Mouse (Mus musculus): ENCODE data around the gene Axl. TPM values are rescaled to one million over a fixed set of nuclear protein-coding genes. Genes with fewer than 3 reads are reported as not detected.

The Axl gene
- polyA plus RNA-seq, 1 experiment from 2014 or later: 34.2 TPM

DNA sequence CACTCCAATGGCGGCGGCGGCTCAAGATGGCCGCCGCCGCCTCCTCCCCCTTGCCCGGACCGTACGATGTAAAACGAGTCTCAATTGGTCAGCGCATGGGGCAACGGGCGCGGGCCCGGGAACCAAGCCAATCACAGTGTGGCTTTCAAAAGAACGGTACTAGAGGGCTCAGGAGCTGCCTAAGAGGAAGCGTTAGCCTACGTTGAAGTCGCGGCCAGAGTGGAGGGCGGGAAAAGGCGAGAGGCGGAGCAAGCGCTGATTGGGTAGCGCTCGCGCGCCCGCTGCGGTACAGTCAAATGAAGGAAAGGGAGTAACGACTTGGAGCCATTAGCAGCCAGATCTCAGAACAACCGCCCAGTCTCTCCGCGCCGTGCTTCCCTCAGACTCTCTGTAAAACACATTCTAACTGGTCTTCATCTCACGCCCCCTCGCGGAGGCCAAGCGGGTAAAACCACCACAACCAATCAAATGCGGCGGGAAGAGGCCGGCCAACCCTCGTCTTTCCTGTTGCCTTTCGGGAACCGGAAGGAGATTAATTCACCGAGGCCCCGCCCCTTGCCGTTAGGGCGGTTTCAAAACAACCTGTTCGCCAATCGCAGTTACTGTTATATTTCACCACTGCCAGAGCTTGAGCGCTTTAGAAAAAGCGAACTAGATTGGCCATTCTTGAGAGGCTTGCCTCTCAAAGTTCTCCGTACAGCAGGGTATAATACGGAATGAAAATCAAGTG is 33.6 kb downstream of the Axl start, which contains the start of gene Hnrnpul1:
Gene Hnrnpul1, minus strand, starts transcription at position 20 of the 730 bp plus-strand sequence.
- under 1% methylated on average over 55 of the region's 55 CpGs for WGBS
- ATAC-seq (replicated peaks; ENCODE audit: low FRiP score) (peak; percentile 89), DNase-seq (ENCODE audit: low spot score) (peak; percentile 97)
- Histone ChIP-seq H3K4me2 (peak within 1 kb of the TSS; percentile 98), H3K4me1 (replicated peaks; ENCODE audit: control insufficient read depth, insufficient read depth, low read length) (peaks cover 18% of the 10 kb centered on the region), H3K27me3 (replicated peaks; ENCODE audit: control insufficient read depth, insufficient read depth, low read length) (no peaks in the 10 kb centered on the region), H3K27ac (ENCODE audit: low read depth, low read length) (peak within 1 kb of the TSS; percentile 97), H3K9me3 (ENCODE audit: control insufficient read depth, low read length) (no peaks in the 10 kb centered on the region), H3K36me3 (ENCODE audit: control insufficient read depth, insufficient read depth, low read length) (peaks cover 13% of the 10 kb centered on the region), H3K4me3 (ENCODE audit: low read depth, low read length) (peak within 1 kb of the TSS; percentile 97), H3K9ac (ENCODE audit: low read depth, low read length) (peak within 1 kb of the TSS; percentile 100)

DNA sequence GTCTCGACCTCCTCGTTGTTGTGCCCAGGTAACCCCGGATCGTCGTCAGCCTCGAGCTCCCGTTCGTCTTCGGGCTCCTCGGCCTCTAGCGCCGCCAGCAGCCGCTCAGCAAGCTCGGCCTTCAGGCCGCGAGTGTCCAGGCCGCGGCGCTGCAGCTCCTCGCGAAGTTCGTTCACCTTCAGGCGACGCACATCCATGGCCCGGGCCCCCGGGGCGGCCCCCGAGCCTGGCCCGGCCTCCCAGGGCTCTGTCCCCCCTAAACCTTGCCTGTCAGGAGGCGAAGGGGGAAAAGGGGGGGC is 34.1 kb downstream of the Axl start:
- Histone ChIP-seq H3K4me2 (peak overlapping the region; percentile 98), H3K9me3 (ENCODE audit: control insufficient read depth, low read length) (no peaks in the 10 kb centered on the region), H3K4me1 (replicated peaks; ENCODE audit: control insufficient read depth, insufficient read depth, low read length) (peaks cover 18% of the 10 kb centered on the region), H3K27ac (ENCODE audit: low read depth, low read length) (peak overlapping the region; percentile 97), H3K36me3 (ENCODE audit: control insufficient read depth, insufficient read depth, low read length) (peaks cover 18% of the 10 kb centered on the region), H3K4me3 (ENCODE audit: low read depth, low read length) (peak overlapping the region; percentile 97), H3K9ac (ENCODE audit: low read depth, low read length) (peak overlapping the region; percentile 100), H3K27me3 (replicated peaks; ENCODE audit: control insufficient read depth, insufficient read depth, low read length) (no peaks in the 10 kb centered on the region)
- 0% methylated on average over 29 of the region's 30 CpGs for WGBS
- ATAC-seq (replicated peaks; ENCODE audit: low FRiP score): no peak
- DNase-seq (ENCODE audit: low spot score): no peak

DNA sequence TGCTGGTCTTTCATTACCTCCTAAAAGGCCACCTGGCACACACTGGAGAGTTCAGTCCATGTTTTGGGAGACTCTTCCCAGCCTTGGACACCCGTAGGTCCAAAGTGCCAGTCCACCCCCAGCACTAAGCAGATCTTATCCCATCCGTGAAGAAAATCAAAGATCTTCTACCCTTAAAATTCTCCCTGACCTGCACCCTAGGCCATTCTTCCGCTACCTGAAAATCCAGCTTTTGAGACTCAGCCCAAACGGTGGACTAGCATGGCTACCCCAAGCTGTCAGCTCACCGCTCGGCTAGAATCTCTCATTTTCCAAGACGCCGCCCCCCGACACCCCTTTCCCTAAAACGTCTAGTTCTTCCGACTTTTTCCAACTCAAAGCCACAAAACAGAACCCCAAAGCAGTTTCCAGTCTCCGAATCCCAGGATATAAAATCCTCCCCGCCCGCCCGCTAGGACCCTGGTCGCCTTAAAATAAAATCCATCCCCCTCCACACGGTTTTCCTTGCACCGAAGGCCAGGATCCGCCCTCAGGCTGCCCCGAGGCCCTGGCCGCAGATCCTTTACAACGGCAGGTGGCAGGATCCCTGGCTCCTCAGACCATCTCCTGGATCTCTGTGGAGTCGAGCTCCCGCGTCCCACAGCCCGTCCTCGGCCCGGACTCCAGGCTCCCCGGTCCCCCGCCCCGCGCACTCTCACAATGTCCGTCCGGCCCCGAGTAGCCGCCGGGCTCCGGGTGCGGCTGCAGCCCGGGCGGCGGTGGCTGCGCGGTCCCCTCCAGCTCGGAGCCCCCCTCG is 34.7 kb downstream of the Axl start:
- Histone ChIP-seq H3K9me3 (ENCODE audit: control insufficient read depth, low read length) (no peaks in the 10 kb centered on the region), H3K9ac (ENCODE audit: low read depth, low read length) (peak overlapping the region; percentile 100), H3K4me3 (ENCODE audit: low read depth, low read length) (peak overlapping the region; percentile 97), H3K4me1 (replicated peaks; ENCODE audit: control insufficient read depth, insufficient read depth, low read length) (peaks cover 18% of the 10 kb centered on the region), H3K4me2 (peak overlapping the region; percentile 98), H3K27me3 (replicated peaks; ENCODE audit: control insufficient read depth, insufficient read depth, low read length) (no peaks in the 10 kb centered on the region), H3K27ac (ENCODE audit: low read depth, low read length) (peak overlapping the region; percentile 97), H3K36me3 (ENCODE audit: control insufficient read depth, insufficient read depth, low read length) (peaks cover 24% of the 10 kb centered on the region)
- WGBS: 1% methylated on average over 46 of the region's 46 CpGs
- peak; percentile 8; the same call in 1 of the 2 replicates for ATAC-seq (replicated peaks; ENCODE audit: low FRiP score)
- DNase-seq (ENCODE audit: low spot score): no peak

DNA sequence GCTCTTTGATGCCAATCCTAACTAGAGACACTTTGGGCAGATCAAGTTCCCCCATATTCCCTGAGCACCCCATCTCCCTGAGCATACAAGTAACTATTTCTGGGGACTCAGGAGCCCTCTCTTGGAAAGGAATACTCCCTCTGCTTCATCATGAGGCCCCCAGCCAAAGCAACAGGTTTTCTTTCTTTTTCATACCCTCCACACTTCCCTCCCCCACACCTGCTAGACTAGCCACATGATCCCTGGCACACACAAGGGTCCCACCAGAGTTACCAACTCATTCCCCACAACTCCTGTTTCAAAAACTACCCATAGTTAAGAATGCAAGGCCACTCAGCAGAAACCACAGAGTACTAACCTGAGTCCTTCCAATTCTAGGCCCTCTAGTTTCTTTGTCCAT is 35.4 kb downstream of the Axl start:
- H3K9ac ChIP-seq (ENCODE audit: low read depth, low read length): peak overlapping the region; percentile 100

DNA sequence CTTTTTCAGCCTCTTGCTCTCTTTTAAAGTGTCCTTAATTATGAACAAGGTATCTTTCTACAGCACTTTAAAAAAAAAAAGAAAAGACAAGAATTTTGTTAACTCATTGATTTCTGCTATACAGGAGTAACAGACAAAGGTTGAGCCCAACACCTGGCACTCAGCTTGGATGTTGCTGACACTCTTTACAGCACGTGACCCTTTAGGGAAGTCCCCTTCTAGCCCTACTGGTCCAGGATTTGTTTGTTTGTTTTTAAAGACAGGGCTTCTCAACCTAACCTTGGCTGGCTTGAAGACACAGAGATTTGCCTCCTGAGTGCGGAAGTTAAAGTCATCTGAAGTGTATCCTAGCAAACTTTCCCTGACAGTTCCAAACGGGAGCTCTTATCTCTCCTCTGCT is 41.7 kb downstream of the Axl start:
- Histone ChIP-seq H3K27me3 (replicated peaks; ENCODE audit: control insufficient read depth, insufficient read depth, low read length) (no peaks in the 10 kb centered on the region), H3K4me1 (replicated peaks; ENCODE audit: control insufficient read depth, insufficient read depth, low read length) (peaks cover 4% of the 10 kb centered on the region), H3K27ac (ENCODE audit: low read depth, low read length) (no peak overlapping the region), H3K9me3 (ENCODE audit: control insufficient read depth, low read length) (no peaks in the 10 kb centered on the region), H3K9ac (ENCODE audit: low read depth, low read length) (no peak overlapping the region), H3K4me3 (ENCODE audit: low read depth, low read length) (no peak overlapping the region), H3K36me3 (ENCODE audit: control insufficient read depth, insufficient read depth, low read length) (peaks cover 89% of the 10 kb centered on the region), H3K4me2 (no peak overlapping the region)
- ATAC-seq (replicated peaks; ENCODE audit: low FRiP score): no peak
- 84% methylated on average over 3 of the region's 3 CpGs for WGBS
- DNase-seq (ENCODE audit: low spot score): no peak

More for the DNA sequence above, 35.4 kb downstream of the Axl start:
- peaks cover 18% of the 10 kb centered on the region for H3K4me1 ChIP-seq (replicated peaks; ENCODE audit: control insufficient read depth, insufficient read depth, low read length)
- H3K4me3 ChIP-seq (ENCODE audit: low read depth, low read length): peak overlapping the region; percentile 97
- DNase-seq (ENCODE audit: low spot score) (no peak), ATAC-seq (replicated peaks; ENCODE audit: low FRiP score) (no peak)
- H3K27me3 ChIP-seq (replicated peaks; ENCODE audit: control insufficient read depth, insufficient read depth, low read length): no peaks in the 10 kb centered on the region
- peaks cover 31% of the 10 kb centered on the region for H3K36me3 ChIP-seq (ENCODE audit: control insufficient read depth, insufficient read depth, low read length)
- H3K9me3 ChIP-seq (ENCODE audit: control insufficient read depth, low read length): no peaks in the 10 kb centered on the region
- H3K27ac ChIP-seq (ENCODE audit: low read depth, low read length): 0 out of 2 replicates have a peak overlapping the region, but pooled peaks have one; percentile 8
- peak overlapping the region; percentile 98 for H3K4me2 ChIP-seq

DNA sequence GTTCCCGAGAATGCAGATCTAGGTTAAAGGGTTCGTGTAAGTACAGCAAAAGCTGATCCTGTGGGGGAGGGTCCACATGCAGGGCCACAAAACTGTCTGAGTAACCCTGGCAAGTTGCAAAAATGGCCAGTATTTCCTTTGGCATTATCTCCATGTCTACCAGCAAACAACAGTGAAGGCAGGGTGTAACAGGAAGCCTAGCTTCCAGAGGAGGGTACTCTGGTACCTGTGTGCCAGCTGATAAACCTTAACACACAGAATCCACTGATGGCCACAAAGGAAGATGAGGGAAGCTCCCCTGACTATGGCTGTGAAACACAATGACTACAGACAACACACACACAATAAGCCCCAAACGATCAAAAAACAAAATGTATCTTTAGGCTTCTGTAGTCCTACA is 50.2 kb downstream of the Axl start:
- ATAC-seq (replicated peaks; ENCODE audit: low FRiP score) (peak; percentile 74), DNase-seq (ENCODE audit: low spot score) (no peak)
- H3K27ac ChIP-seq (ENCODE audit: low read depth, low read length): 0 out of 2 replicates have a peak overlapping the region, but pooled peaks have one; percentile 48
- peaks cover 81% of the 10 kb centered on the region for H3K36me3 ChIP-seq (ENCODE audit: control insufficient read depth, insufficient read depth, low read length)
- WGBS: 58% methylated on average over 3 of the region's 3 CpGs
- no peaks in the 10 kb centered on the region for H3K9me3 ChIP-seq (ENCODE audit: control insufficient read depth, low read length)
- H3K27me3 ChIP-seq (replicated peaks; ENCODE audit: control insufficient read depth, insufficient read depth, low read length): no peaks in the 10 kb centered on the region
- H3K4me1 ChIP-seq (replicated peaks; ENCODE audit: control insufficient read depth, insufficient read depth, low read length): peaks cover 21% of the 10 kb centered on the region
- H3K4me2 ChIP-seq: peak overlapping the region; percentile 35; the same call in 1 of the 2 replicates
- H3K9ac ChIP-seq (ENCODE audit: low read depth, low read length): no peak overlapping the region
- H3K4me3 ChIP-seq (ENCODE audit: low read depth, low read length): no peak overlapping the region

DNA sequence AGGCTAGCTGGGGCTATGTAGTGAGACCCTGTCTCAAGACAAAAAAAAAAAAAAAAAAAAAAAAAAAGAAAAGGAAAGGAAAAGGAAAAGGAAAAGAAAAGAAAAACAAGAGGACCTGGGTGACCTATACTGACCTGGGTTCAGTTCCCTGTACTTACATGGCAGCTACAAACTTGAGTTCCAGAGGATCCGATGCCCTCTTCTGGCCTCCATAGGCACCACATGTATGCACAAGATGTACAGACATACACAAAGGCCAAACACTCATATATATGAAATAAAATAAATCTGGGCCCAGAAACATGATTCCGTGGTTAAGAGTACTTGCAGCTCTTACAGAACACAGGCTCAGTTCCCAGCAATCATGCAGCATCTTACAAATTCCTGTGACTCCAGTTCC is 51.6 kb downstream of the Axl start:
- WGBS: 90% methylated on average over 2 of the region's 2 CpGs
- no peaks in the 10 kb centered on the region for H3K27me3 ChIP-seq (replicated peaks; ENCODE audit: control insufficient read depth, insufficient read depth, low read length)
- H3K9ac ChIP-seq (ENCODE audit: low read depth, low read length): no peak overlapping the region
- H3K4me3 ChIP-seq (ENCODE audit: low read depth, low read length): no peak overlapping the region
- no peak overlapping the region for H3K27ac ChIP-seq (ENCODE audit: low read depth, low read length)
- H3K9me3 ChIP-seq (ENCODE audit: control insufficient read depth, low read length): no peaks in the 10 kb centered on the region
- ATAC-seq (replicated peaks; ENCODE audit: low FRiP score) (no peak), DNase-seq (ENCODE audit: low spot score) (no peak)
- peaks cover 81% of the 10 kb centered on the region for H3K36me3 ChIP-seq (ENCODE audit: control insufficient read depth, insufficient read depth, low read length)
- H3K4me2 ChIP-seq: no peak overlapping the region
- H3K4me1 ChIP-seq (replicated peaks; ENCODE audit: control insufficient read depth, insufficient read depth, low read length): peaks cover 21% of the 10 kb centered on the region

DNA sequence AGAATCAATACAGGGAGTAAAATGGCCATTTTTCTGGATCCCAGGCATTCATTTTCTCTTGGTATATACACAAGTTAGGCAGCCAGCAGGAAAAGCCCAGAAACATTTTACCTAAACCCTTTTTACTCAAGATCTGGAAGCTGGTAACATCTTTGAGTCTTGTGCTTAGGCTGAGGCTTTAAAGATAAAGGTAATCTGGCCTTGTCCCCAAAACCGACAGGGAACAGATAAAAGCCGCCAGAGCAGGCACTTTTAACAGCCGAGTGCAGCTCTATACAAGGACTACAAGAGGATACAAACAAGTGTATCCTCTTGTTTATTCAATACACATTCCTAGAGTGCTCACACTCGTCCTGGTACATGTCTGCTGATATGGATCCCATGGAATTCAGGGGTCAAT is 53.5 kb downstream of the Axl start:
- no peak overlapping the region for H3K4me3 ChIP-seq (ENCODE audit: low read depth, low read length)
- 30% methylated on average over 4 of the region's 4 CpGs for WGBS
- H3K27ac ChIP-seq (ENCODE audit: low read depth, low read length): peak overlapping the region; percentile 52; the same call in 1 of the 2 replicates
- peaks cover 79% of the 10 kb centered on the region for H3K36me3 ChIP-seq (ENCODE audit: control insufficient read depth, insufficient read depth, low read length)
- no peaks in the 10 kb centered on the region for H3K9me3 ChIP-seq (ENCODE audit: control insufficient read depth, low read length)
- no peak overlapping the region for H3K9ac ChIP-seq (ENCODE audit: low read depth, low read length)
- H3K4me1 ChIP-seq (replicated peaks; ENCODE audit: control insufficient read depth, insufficient read depth, low read length): peaks cover 21% of the 10 kb centered on the region
- ATAC-seq (replicated peaks; ENCODE audit: low FRiP score): no peak
- DNase-seq (ENCODE audit: low spot score): no peak
- H3K27me3 ChIP-seq (replicated peaks; ENCODE audit: control insufficient read depth, insufficient read depth, low read length): no peaks in the 10 kb centered on the region
- peak overlapping the region; percentile 38 for H3K4me2 ChIP-seq

All from liver, embryonic 11.5 days (tissue).